Mouse (Mus musculus) brain, embryonic 14.5 days (tissue): ENCODE results near the gene Col11a2. TPM values are rescaled to one million over a fixed set of nuclear protein-coding genes. Genes with fewer than 3 reads are reported as not detected.
"Not testable (repeated sequence)": the region's sequence is repeated elsewhere in the genome, so short reads cannot be mapped to it uniquely, and the experiment has no call there.

ENCODE experiments used
- DNase-seq: peaks from one replicate; pipeline ENCODE4 v3.0.0-alpha.2; 2011; ENCODE audit warnings: low read depth
- CTCF ChIP-seq: fragments of 200-500 bp; IDR thresholded peaks from 2 replicates; pipeline ENCODE4 v1.5.1; 2012; ENCODE audit warnings: inconsistent platforms, mild to moderate bottlenecking, moderate library complexity, borderline replicate concordance; ENCODE audit not compliant: insufficient read depth, insufficient read length; ENCODE audit errors: extremely low read depth
- POLR2A ChIP-seq: fragments of 200-500 bp; IDR thresholded peaks from 2 replicates; pipeline ENCODE4 v1.6.1; 2012; ENCODE audit warnings: mild to moderate bottlenecking, inconsistent platforms, borderline replicate concordance; ENCODE audit not compliant: poor library complexity, insufficient read depth, insufficient read length, severe bottlenecking; ENCODE audit errors: extremely low read depth
- polyA plus RNA-seq: library from polyadenylated mRNA; depleted of rRNA; stranded (reverse); fragments of >200 nt; gene quantifications from 2 replicates; pipeline ENCODE4 v1.2.3, GENCODE M21; 2012; rRNA removed

Gene Col11a2
- 11.5 and 11.8 TPM in 2 replicates for polyA plus RNA-seq

DNA sequence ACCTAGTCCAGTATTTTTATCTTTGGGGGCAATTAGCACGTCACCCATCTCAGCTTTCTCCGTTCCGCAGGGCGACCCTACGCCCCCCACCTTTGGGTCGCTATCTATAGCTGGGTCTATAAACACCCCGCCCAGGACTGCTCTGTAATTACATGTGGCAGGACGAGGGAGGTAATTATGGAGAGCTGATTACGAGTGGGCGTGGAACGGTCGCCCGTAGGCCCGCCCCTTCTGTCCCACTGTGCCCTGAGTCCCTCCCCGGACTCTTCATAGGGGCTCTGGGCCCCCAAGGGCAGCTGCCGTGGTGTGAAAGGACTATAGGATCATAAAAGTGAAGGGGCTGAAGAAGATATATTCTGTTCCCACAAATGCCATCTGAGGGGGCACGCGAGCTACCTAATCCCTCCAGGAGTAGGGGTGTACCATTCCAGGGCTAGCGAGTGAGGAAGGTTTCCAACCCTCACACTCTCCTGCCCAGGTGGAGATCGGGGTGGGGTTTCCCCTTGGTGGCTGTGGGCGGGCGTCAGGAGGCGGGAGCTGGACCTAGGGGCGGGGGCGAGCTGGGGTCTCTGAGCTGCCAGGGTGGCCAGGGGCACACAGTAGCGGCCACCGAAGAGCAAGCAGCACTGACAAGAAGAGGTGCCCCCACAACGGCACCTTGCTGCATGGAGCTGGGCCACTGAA is at the start of gene Col11a2:
Gene Col11a2, plus strand, starts transcription at position 560 of the 684 bp plus-strand sequence.
- peak; percentile 60 for DNase-seq
- TF ChIP-seq CTCF (peak; percentile 1; the same call in 1 of the 2 replicates), POLR2A (no peak)

DNA sequence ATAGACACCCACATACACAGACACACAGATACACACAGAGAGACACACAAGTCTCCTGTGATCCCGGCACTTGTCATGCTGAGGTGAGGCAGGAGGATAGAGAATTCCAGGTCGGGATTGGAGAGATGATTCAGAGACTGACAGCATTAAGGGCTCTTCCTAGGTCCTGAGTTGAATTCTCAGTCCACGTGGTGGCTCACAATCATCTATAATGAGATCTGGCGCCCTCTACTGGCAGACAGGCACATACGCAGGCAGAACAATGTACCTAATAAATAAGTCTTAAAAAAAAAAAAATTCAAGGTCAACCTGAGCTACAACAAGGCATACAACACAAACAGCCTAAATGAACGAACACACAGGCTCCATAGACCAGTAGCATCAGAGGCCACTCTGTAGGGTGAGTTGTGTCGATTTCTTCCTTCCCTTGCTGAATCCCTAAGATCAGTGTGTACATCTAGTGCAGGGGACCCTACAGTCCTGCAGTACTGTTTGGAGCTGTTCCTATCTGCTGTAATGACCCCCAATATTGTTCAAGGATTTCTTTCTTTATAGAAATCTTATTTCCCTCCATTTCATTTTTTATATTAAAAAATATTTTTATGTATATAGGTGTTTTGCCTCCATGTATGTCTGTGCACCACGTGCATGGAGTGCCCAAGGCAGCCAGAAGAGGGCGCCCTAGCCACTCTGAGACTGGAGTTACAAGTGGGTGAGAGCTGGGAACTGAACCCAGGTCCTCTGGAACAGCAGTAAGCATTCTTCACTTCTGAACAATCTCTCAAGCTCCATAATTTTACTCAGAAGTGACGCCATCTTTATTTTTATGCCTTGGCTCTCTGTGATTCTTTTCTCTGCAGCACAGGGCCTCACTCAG is 47.2 kb upstream of the Col11a2 start:
- no peak for TF ChIP-seq POLR2A
- peak; percentile 75; the same call in 1 of the 2 replicates for TF ChIP-seq CTCF
- DNase-seq = peak; percentile 90

DNA sequence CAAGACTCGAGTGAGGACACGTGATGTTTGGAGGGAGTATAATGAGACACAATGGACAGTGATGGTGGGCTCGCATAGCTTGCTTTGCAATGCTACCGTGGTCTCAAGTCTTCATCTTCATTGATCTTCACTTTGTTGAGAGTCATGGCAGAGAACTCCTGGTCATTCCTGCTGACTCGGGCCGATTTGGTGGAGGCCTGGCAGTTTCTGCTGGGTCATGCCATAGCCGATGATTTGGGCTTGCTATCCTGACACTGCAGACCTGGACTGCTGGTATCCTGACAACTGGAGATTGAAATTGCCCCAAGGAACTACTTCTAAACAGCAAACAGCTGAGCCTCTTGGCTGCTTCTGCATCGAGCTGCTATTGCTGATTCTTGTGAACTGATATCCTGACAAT is 44.3 kb upstream of the Col11a2 start:
- DNase-seq = no peak
- TF ChIP-seq CTCF (no peak), POLR2A (no peak)

DNA sequence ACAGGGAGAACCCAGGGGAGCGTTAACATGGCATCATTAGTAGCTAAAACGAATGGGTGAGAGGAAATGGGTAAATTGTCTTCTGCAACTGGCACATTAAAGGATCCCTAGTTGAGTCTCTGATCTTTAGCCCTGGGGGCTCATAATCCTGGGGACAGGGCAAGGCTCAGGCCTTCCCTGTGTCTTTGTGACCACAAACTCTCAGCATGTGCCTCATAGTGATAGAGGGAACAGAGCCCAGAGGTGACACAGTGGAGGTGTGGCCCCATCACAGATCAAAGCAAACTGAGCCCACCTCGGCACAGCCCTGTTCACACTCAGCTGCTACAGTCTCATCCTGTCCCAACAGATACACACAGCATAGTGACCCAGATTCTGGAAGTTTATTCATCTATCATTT is 43.6 kb upstream of the Col11a2 start:
- DNase-seq = no peak
- no peak for TF ChIP-seq CTCF
- TF ChIP-seq POLR2A = no peak

- not testable (repeated sequence) for DNase-seq
Measured at GRCm38 (mm10) chr17:33997025-33997424, 42.2 kb upstream of the Col11a2 start.

- not testable (repeated sequence) for DNase-seq
Measured at GRCm38 (mm10) chr17:33998697-33999096, 40.5 kb upstream of the Col11a2 start.

GRCm38 (mm10) chr17:33999341-34000149 is 39.7 kb upstream of the Col11a2 start:
- DNase-seq = peak; percentile 5
- no peak for TF ChIP-seq POLR2A
- TF ChIP-seq CTCF = no peak

GRCm38 (mm10) chr17:34000150-34000537 is 39.1 kb upstream of the Col11a2 start, which contains the start of gene H2-K1:
TSS of gene H2-K1 (minus strand) at chr17:34000347.
- peak; percentile 62 for DNase-seq
- TF ChIP-seq CTCF (no peak; the same call in 1 of the 2 replicates), POLR2A (0 out of 2 replicates have a peak, but pooled peaks have one; percentile 15)

DNA sequence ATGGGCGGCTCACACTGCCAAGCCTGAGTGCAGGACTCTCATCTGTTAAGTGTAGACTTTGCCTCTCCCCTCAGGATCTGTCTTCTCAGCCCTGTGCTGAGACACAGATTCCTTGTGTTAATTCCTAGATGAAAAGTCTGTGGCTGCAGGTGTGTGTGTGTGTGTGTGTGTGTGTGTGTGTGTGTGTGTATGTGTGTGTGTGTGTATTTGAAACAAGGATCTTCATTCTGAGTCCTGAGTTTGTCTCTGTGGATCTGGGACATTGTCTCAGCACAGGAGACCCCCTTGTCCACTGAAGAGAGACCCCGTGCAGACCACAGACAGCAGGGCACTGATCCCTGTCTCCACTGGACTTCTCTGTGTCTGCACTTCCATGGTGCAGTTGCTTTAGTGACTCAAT is 38.4 kb upstream of the Col11a2 start:
- DNase-seq = not testable (repeated sequence)

GRCm38 (mm10) chr17:34003426-34003825 is 35.8 kb upstream of the Col11a2 start:
- TF ChIP-seq CTCF (peak; percentile 60; the same call in 1 of the 2 replicates), POLR2A (no peak)
- peak; percentile 24 for DNase-seq

DNA sequence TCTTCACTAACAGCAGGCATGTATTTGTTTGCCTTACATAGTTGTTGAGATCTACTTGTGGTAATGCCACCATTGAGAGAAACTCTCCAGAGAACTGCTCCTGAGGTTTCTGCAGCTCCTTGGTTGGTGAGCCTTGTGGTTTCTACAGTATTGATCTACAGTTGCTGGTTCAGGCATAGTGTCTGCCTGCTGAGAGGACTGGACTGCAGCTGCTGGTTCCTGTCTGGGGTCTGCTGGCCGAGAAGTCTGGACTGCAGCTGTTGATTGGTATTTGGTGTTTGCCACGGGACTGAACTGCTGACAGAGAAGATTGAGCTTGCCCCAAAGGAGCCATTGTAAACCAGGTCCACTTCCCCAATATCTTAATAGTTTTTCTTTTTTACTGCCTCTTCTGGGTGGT is 32.7 kb upstream of the Col11a2 start:
- no peak for DNase-seq
- TF ChIP-seq POLR2A (no peak), CTCF (no peak)
